9 mouse cellular contexts compared by ENCODE assay signal in genomic region chr10:80603364-80603763, GRCm38 (mm10). TPM values are rescaled to one million over a fixed set of nuclear protein-coding genes. Genes with fewer than 3 reads are reported as not detected.
DNase-seq lines count a peak whose midpoint lies in the region; ATAC-seq and TF ChIP-seq lines count a peak whose summit lies in the region.
"Had no signal": no experiment of that assay in that cellular context is flagged by ENCODE, and none has a peak within 500 bp of the region (broad histone marks: within the 10 kb centered on the region; RNA-seq: fewer than 3 reads in every experiment).

No protein-coding gene starts in this region.

- no peaks in the 10 kb centered on the region for H3K9me3 ChIP-seq in heart, embryonic 16.5 days (replicated peaks; ENCODE audit: control insufficient read depth, low read length)
- H3K9me3 ChIP-seq in hindbrain, embryonic 13.5 days: no peaks in the 10 kb centered on the region
- H3K9me3 ChIP-seq in midbrain, embryonic 11.5 days (ENCODE audit: control insufficient read depth, low read length): no peaks in the 10 kb centered on the region

- 27% methylated on average over 7 of the region's 7 CpGs for WGBS in heart, embryonic 16.5 days
- WGBS in hindbrain, embryonic 13.5 days: 39% methylated on average over 7 of the region's 7 CpGs
- WGBS in midbrain, embryonic 11.5 days: 35% methylated on average over 7 of the region's 7 CpGs

- TF ChIP-seq POLR2A in bone marrow macrophage, adult 2 months (IDR thresholded peaks at IDR 0.05; ENCODE audit: borderline replicate concordance, low read depth, low read length): no peak

- peak overlapping the region; percentile 85 for H3K9ac ChIP-seq in heart, embryonic 16.5 days (ENCODE audit: low read length)
- peak overlapping the region; percentile 87 for H3K9ac ChIP-seq in hindbrain, embryonic 13.5 days
- H3K9ac ChIP-seq in midbrain, embryonic 11.5 days (ENCODE audit: low read length): peak overlapping the region; percentile 61

- no peak for ATAC-seq in heart, embryonic 16.5 days (replicated peaks; ENCODE audit: extremely low read depth, insufficient read depth, low FRiP score)
- ATAC-seq in hindbrain, embryonic 13.5 days (ENCODE audit: low FRiP score): no peak
- ATAC-seq in midbrain, embryonic 11.5 days (ENCODE audit: low FRiP score): 0 out of 2 replicates have a peak, but pooled peaks have one; percentile 4

- no peak for DNase-seq in heart, adult 11 months
- DNase-seq in midbrain, embryonic 11.5 days (ENCODE audit: low spot score, missing footprints): no peak
- no peak for DNase-seq in right cerebral cortex, adult 2 months (ENCODE audit: low spot score in 2 of 2)
- DNase-seq in layer of hippocampus, adult 18-20 months (ENCODE audit: low spot score in 2 of 2): no peak
- DNase-seq in thymus, adult 18-20 months: no peak

- peaks cover 15% of the 10 kb centered on the region for H3K4me1 ChIP-seq in heart, embryonic 16.5 days (ENCODE audit: control insufficient read depth, insufficient read depth, low read length)
- H3K4me1 ChIP-seq in bone marrow macrophage, adult 2 months (ENCODE audit: control insufficient read depth, insufficient read depth, low read length): peaks cover 15% of the 10 kb centered on the region
- H3K4me1 ChIP-seq in hindbrain, embryonic 13.5 days (replicated peaks): peaks cover 19% of the 10 kb centered on the region
- peaks cover 14% of the 10 kb centered on the region for H3K4me1 ChIP-seq in midbrain, embryonic 11.5 days (ENCODE audit: control insufficient read depth, insufficient read depth, low read length)

- peaks cover 16% of the 10 kb centered on the region for H3K36me3 ChIP-seq in heart, embryonic 16.5 days (ENCODE audit: control insufficient read depth, insufficient read depth)
- H3K36me3 ChIP-seq in hindbrain, embryonic 13.5 days: peaks cover 25% of the 10 kb centered on the region
- H3K36me3 ChIP-seq in midbrain, embryonic 11.5 days (ENCODE audit: control insufficient read depth, insufficient read depth, low read length): peaks cover 15% of the 10 kb centered on the region

- H3K27ac ChIP-seq in heart, embryonic 16.5 days (ENCODE audit: low read length): peak overlapping the region; percentile 82
- peak overlapping the region; percentile 86 for H3K27ac ChIP-seq in bone marrow macrophage, adult 2 months (ENCODE audit: insufficient read depth, low read depth, low read length)
- H3K27ac ChIP-seq in hindbrain, embryonic 13.5 days: peak overlapping the region; percentile 91
- peak overlapping the region; percentile 55; the same call in 1 of the 2 replicates for H3K27ac ChIP-seq in midbrain, embryonic 11.5 days (ENCODE audit: low read depth, low read length)

- peak overlapping the region; percentile 94 for H3K4me2 ChIP-seq in heart, embryonic 16.5 days (ENCODE audit: low read depth, low read length)
- peak overlapping the region; percentile 97 for H3K4me2 ChIP-seq in hindbrain, embryonic 13.5 days
- peak overlapping the region; percentile 69 for H3K4me2 ChIP-seq in midbrain, embryonic 11.5 days

- no peaks in the 10 kb centered on the region for H3K27me3 ChIP-seq in heart, embryonic 16.5 days (ENCODE audit: control insufficient read depth, insufficient read depth, low read length)
- H3K27me3 ChIP-seq in hindbrain, embryonic 13.5 days: no peaks in the 10 kb centered on the region
- H3K27me3 ChIP-seq in midbrain, embryonic 11.5 days (ENCODE audit: control insufficient read depth, insufficient read depth, low read length): no peaks in the 10 kb centered on the region

- TF ChIP-seq CTCF in bone marrow macrophage, adult 2 months (IDR thresholded peaks at IDR 0.05; ENCODE audit: low read depth, low read length): no peak

- H3K4me3 ChIP-seq in heart, embryonic 16.5 days (ENCODE audit: low read length): peak overlapping the region; percentile 91
- peak overlapping the region; percentile 96 for H3K4me3 ChIP-seq in bone marrow macrophage, adult 2 months (ENCODE audit: insufficient read depth, low read length)
- peak overlapping the region; percentile 65 for H3K4me3 ChIP-seq in hindbrain, embryonic 13.5 days
- peak overlapping the region; percentile 65 for H3K4me3 ChIP-seq in midbrain, embryonic 11.5 days (ENCODE audit: low read depth, low read length)

RNA-seq across cellular contexts. Expression of gene Adat3, which starts 0.7 kb away (rescaled TPM):
- polyA plus RNA-seq in heart, embryonic 16.5 days (2015; fragmentation: Nextera tagmentation; extraction: Ambion mirVana): 3.5 and 4.0 TPM in 2 replicates
- polyA plus RNA-seq in bone marrow macrophage, adult 2 months (2012; ENCODE audit: insufficient read depth, insufficient read length, missing spikeins): 2.2 and 3.2 TPM in 2 replicates
- 4.4 and 6.4 TPM in 2 replicates for polyA plus RNA-seq in hindbrain, embryonic 13.5 days (2015; fragmentation: Nextera tagmentation; extraction: Ambion mirVana)
- polyA plus RNA-seq in midbrain, embryonic 11.5 days (2014; fragmentation: Nextera tagmentation; extraction: Ambion mirVana): 5.4 and 6.9 TPM in 2 replicates
- 1 to 10 TPM; 1.7 to 3.4 TPM for total RNA-seq in layer of hippocampus, adult 18-20 months (2021)
- total RNA-seq: hematopoietic stem cell, adult 5-6 weeks had no signal

RNA-seq across cellular contexts. Expression of gene Scamp4, which starts 0.7 kb away (rescaled TPM):
- 60.1 and 68.4 TPM in 2 replicates for polyA plus RNA-seq in heart, embryonic 16.5 days (2015; fragmentation: Nextera tagmentation; extraction: Ambion mirVana)
- 29.3 and 35.4 TPM in 2 replicates for polyA plus RNA-seq in bone marrow macrophage, adult 2 months (2012; ENCODE audit: insufficient read depth, insufficient read length, missing spikeins)
- 65.1 and 67.5 TPM in 2 replicates for polyA plus RNA-seq in hindbrain, embryonic 13.5 days (2015; fragmentation: Nextera tagmentation; extraction: Ambion mirVana)
- polyA plus RNA-seq in midbrain, embryonic 11.5 days (2014; fragmentation: Nextera tagmentation; extraction: Ambion mirVana): 60.2 and 62.3 TPM in 2 replicates
- total RNA-seq in layer of hippocampus, adult 18-20 months (2021): 10 to 100 TPM; 43.9 to 54.4 TPM

RNA-seq across cellular contexts. Expression of gene Gm49322, which starts 2.5 kb away (rescaled TPM):
- polyA plus RNA-seq in heart, embryonic 16.5 days (2015; fragmentation: Nextera tagmentation; extraction: Ambion mirVana): 2.2 and 2.8 TPM in 2 replicates
- polyA plus RNA-seq in bone marrow macrophage, adult 2 months (2012; ENCODE audit: insufficient read depth, insufficient read length, missing spikeins): 1.1 and 2.1 TPM in 2 replicates
- 3.1 and 3.3 TPM in 2 replicates for polyA plus RNA-seq in hindbrain, embryonic 13.5 days (2015; fragmentation: Nextera tagmentation; extraction: Ambion mirVana)
- 1.9 and 2.2 TPM in 2 replicates for polyA plus RNA-seq in midbrain, embryonic 11.5 days (2014; fragmentation: Nextera tagmentation; extraction: Ambion mirVana)
- total RNA-seq in layer of hippocampus, adult 18-20 months (2021): 1 to 10 TPM; 2.6 to 3.1 TPM

RNA-seq across cellular contexts. Expression of gene Abhd17a, which starts 13.2 kb away (rescaled TPM):
- polyA plus RNA-seq in heart, embryonic 16.5 days (2015; fragmentation: Nextera tagmentation; extraction: Ambion mirVana): 79.5 and 91.7 TPM in 2 replicates
- polyA plus RNA-seq in bone marrow macrophage, adult 2 months (2012; ENCODE audit: insufficient read depth, insufficient read length, missing spikeins): 63.2 and 67.3 TPM in 2 replicates
- polyA plus RNA-seq in hindbrain, embryonic 13.5 days (2015; fragmentation: Nextera tagmentation; extraction: Ambion mirVana): 93.8 and 96.2 TPM in 2 replicates
- 90.8 and 109 TPM in 2 replicates for polyA plus RNA-seq in midbrain, embryonic 11.5 days (2014; fragmentation: Nextera tagmentation; extraction: Ambion mirVana)
- 100 to 1,000 TPM; 166 to 168 TPM for total RNA-seq in layer of hippocampus, adult 18-20 months (2021)

RNA-seq across cellular contexts. Expression of gene Csnk1g2, which starts 19.3 kb away (rescaled TPM):
- 50.7 and 103 TPM in 2 replicates for polyA plus RNA-seq in heart, embryonic 16.5 days (2015; fragmentation: Nextera tagmentation; extraction: Ambion mirVana)
- 87.3 and 98.4 TPM in 2 replicates for polyA plus RNA-seq in bone marrow macrophage, adult 2 months (2012; ENCODE audit: insufficient read depth, insufficient read length, missing spikeins)
- polyA plus RNA-seq in hindbrain, embryonic 13.5 days (2015; fragmentation: Nextera tagmentation; extraction: Ambion mirVana): 98.5 and 102 TPM in 2 replicates
- polyA plus RNA-seq in midbrain, embryonic 11.5 days (2014; fragmentation: Nextera tagmentation; extraction: Ambion mirVana): 73.6 and 86.9 TPM in 2 replicates
- total RNA-seq in layer of hippocampus, adult 18-20 months (2021): 100 to 1,000 TPM; 230 to 247 TPM
